Mouse (Mus musculus): ENCODE measurements around the gene AY358078.
A peak's percentile ranks its signal among the peaks of the same experiment; 100 is the strongest.
"Not testable (repeated sequence)": the region's sequence is repeated elsewhere in the genome, so short reads cannot be mapped to it uniquely, and the experiment has no call there.

AY358078 gene

GRCm38 (mm10) chr14:51799746-51800145 lies at the start of gene AY358078:
Gene AY358078 (plus strand): TSS chr14:51800046.
- DNase-seq (ENCODE audit: low spot score in 2 of 2): no peak

GRCm38 (mm10) chr14:51755944-51756343 lies 43.9 kb upstream of the AY358078 start:
- no peak for DNase-seq (ENCODE audit: low spot score in 2 of 2)

DNA sequence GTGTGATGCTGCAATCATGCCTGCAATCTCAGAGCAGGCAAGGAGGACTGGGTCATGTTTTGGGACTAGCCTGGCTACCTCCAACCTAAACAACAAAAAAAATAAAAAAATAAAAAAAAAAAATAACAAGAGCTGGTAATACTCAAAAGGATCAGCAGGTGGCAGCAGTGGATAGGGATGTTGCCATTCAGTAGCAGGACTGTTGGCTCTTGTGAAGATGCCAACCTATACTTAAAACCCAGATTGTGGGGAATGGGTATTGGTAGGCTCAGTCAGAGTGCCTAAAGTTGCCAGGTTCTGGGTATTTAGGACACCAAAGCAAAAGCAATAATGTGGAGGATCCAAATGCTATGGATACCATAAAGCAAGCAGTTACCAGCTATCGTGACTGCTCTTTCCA lies 28.5 kb upstream of the AY358078 start:
- DNase-seq (ENCODE audit: low spot score in 2 of 2): not testable (repeated sequence)

- no peak for DNase-seq (ENCODE audit: low spot score in 2 of 2)
Measured at GRCm38 (mm10) chr14:51773490-51773889, 26.4 kb upstream of the AY358078 start, which contains the start of gene Ang4. Gene Ang4 (minus strand): TSS chr14:51773590.

DNA sequence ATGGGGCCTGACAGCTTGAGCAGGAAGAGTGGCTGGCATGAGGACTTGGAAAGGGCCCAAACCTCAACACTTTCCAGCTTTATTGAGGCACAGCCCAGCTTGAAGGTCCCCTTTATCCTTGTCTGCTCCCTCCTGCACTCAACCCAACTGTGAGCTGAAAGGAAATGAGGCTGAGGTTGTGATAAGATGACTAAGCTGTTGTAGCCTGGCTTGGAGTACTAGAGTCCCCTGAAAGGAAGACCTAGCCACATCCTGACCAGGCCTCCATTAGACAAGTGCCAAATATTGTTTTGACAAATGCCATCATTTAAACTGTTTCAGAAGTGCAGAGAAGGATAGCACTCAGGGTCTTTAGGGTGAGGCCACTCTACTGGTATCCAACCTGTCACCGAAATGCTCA lies 22.1 kb upstream of the AY358078 start:
- no peak for DNase-seq (ENCODE audit: low spot score in 2 of 2)

GRCm38 (mm10) chr14:51778865-51779481 lies 20.9 kb upstream of the AY358078 start:
- no peak for DNase-seq (ENCODE audit: low spot score in 2 of 2)

- DNase-seq (ENCODE audit: low spot score in 2 of 2): no peak
Measured at GRCm38 (mm10) chr14:51786335-51786734, 13.5 kb upstream of the AY358078 start.

GRCm38 (mm10) chr14:51787061-51787460 lies 12.8 kb upstream of the AY358078 start:
- DNase-seq (ENCODE audit: low spot score in 2 of 2): no peak

DNA sequence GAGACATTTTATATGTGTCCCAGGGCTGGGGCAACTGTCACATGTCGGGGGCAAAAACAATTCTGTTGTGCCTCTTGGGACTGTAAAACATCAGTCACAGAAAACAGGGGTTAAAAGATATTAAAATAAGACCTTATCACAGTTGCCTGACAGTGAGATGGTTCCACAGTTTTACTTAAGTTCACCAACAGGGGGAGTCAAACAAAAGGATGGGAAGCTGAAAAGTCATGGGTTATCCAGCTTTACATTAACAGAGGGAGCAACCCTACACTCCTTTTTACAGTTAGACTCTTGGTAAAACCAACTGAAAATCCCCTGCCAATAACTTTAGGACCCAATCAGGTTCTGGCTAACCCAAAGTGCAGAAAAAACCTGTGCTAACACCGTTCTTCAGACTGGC lies 10.7 kb upstream of the AY358078 start:
- DNase-seq (ENCODE audit: low spot score in 2 of 2): no peak

DNA sequence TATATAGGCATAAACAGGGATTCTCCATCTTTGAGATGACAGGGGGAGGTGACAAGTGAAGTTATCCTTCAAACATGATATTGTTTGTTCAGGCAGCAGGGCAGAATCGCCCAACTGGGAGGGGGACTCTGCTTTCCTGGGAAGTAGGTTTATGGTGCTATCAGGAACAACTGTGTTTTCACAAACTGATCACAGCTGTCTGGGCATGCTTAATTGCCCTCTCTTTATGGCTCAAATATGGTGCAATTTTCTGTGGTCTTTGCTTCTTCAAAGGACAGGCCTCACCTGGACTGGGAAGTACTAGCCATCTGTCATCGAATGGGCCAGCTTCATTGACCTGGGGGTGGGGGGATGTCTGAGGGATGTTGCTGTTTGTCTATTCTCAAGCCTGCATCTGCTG lies 5.7 kb upstream of the AY358078 start:
- DNase-seq (ENCODE audit: low spot score in 2 of 2): no peak

- DNase-seq (ENCODE audit: low spot score in 2 of 2): no peak
Measured at GRCm38 (mm10) chr14:51826625-51827024, 26.8 kb downstream of the AY358078 start.

- peak in 1 of 2 experiments; percentile 18 for DNase-seq (ENCODE audit: low spot score in 2 of 2)
Measured at GRCm38 (mm10) chr14:51827842-51828241, 28.0 kb downstream of the AY358078 start.

DNA sequence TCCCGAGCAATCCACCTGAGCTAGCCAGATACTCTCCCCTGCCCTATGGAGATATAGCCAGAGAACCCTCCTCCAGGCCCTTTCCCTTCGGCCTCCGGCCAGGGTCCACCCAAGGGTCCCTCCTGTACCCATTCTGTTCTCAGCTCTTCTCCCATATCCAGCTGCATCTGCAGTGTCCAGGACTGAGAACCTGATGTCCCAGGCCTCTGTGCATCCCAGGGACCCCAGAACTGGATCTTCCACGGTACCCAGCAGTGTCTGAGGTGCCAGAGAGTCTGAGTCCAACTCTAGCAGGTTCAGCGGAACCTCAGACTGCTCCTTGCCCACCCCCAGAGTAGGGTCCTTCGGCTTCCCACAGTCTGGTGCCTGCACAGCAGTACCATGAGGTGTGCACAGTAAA lies 29.3 kb downstream of the AY358078 start:
- no peak for DNase-seq (ENCODE audit: low spot score in 2 of 2)

DNA sequence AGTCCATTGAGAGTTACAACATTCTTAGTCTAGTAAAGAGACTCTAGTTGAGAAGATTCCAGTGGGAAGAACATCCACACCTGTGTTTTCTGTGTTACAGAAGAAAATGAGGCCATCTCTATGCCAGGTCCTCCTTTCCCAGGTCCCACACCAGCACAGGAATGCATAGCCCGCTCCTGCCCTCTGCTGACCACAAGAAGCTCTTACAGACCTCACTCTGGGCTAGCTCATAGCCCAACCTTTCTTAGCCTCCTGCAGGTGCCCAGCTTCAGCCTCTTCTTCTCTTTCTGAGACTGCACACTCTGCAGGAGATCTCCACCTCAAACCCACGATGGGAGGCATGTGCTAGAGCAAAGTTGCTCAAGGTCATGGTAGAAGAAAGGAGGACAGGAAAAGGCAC lies 38.6 kb downstream of the AY358078 start:
- not testable (repeated sequence) for DNase-seq (ENCODE audit: low spot score in 2 of 2)

- DNase-seq (ENCODE audit: low spot score in 2 of 2): no peak
Measured at GRCm38 (mm10) chr14:51842250-51842649, 42.4 kb downstream of the AY358078 start.

DNA sequence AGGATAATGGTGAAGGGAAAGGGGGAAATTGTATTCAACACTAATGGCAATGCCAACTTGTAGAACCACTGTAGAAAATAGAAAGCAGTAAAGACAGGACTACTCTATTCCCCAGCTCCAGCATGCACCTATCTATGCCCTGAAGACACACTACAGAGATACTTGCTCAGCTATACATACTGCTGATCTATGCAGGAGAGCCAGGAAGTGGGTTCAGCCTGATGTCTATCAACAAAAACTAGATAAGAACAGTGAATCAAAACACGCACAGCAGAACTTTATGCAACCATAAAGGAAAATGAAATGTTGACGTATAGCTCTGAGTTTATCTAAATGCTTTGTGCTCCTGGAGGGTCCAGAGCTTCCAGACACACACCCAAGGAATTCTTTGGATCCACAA lies 42.9 kb downstream of the AY358078 start:
- DNase-seq (ENCODE audit: low spot score in 2 of 2): no peak

DNA sequence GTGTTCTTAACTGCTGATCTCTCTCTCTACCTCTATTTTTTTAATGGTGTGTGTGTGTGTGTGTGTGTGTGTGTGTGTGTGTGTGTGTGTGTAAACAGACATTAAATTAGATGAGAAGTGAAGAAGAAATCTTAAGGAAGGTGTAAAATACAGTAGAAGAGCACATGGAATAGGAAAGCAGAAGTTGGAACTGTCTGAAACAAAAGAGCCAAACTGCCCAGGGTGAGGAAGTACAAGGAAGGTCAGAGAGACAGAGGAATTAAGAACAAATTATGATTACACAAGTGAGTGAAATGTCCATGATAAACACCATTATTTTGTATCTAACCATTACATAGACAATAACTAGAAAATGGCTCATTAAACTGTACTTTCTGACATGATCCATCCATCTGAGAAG lies 44.0 kb downstream of the AY358078 start:
- no peak for DNase-seq (ENCODE audit: low spot score in 2 of 2)

GRCm38 (mm10) chr14:51846566-51846965 lies 46.7 kb downstream of the AY358078 start:
- DNase-seq (ENCODE audit: low spot score in 2 of 2): no peak

DNA sequence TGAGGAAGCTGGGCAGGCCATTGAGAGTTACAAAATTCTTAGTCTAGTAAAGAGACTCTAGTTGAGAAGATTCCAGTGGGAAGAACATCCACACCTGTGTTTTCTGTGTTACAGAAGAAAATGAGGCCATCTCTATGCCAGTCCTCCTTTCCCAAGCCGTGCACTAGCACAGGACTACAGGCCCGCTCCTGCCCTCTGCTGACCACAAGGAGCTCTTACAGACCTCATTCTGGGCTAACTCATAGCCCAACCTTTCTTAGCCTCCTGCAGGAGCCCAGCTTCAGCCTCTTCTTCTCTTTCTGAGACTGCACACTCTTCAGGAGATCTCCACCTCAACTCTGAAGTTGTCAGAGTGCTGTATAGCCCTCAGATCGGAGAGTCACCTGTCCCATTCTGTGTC lies 51.2 kb downstream of the AY358078 start:
- DNase-seq (ENCODE audit: low spot score in 2 of 2): not testable (repeated sequence)

DNA sequence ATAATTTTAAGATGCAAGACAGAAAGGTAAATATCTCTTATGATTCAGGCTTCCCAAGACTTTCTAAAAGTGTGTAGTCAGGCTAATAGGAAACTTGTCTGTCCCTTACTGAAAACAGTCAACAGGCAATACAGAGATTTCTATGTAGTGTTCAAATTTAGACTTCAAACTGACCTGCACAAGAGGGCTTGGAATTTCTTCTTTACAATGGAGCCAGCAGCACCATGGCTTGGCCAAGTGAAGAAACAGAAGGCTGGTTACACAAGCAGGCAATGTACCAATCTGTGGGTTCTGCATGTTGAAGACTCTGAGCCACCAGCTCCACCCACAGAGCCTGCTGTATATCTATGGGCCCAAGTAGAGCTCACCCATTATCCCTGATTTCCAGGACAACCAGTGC lies 53.6 kb downstream of the AY358078 start, which contains the start of gene Ear6:
Gene Ear6, plus strand, starts transcription at position 301 of the 400 bp plus-strand sequence.
- no peak for DNase-seq (ENCODE audit: low spot score in 2 of 2)

DNA sequence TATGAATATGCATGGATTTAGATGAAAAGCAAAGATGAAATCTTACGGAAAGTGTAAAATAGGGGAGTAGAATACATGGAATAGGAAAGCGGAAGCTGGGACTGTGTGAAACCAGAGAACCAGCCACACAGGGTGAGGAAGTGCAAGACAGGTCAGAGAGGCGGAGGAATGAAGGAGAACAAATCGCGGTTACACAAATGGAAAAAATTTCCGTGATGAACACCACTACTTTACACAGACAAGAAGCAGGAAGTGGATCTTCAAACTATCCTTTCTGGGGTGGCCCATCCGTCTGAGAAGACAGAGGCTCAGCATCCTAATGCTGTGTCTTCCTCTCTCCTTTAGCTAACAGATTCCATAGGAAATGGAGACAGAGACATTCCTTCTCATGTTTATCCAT lies 55.4 kb downstream of the AY358078 start:
- not testable (repeated sequence) for DNase-seq (ENCODE audit: low spot score in 2 of 2)

DNA sequence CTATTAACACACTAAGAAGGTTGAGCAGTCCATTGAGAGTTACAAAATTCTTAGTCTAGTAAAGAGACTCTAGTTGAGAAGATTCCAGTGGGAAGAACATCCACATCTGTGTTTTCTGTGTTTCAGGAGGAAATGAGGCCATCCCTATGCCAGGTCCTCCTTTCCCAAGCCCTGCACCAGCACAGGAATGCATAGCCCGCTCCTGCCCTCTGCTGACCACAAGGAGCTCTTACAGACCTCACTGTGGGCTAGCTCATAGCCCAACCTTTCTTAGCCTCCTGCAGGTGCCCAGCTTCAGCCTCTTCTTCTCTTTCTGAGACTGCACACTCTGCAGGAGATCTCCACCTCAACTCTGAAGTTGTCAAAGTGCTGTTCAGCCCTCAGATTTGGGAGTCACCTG lies 63.8 kb downstream of the AY358078 start:
- not testable (repeated sequence) for DNase-seq (ENCODE audit: low spot score in 2 of 2)

- DNase-seq (ENCODE audit: low spot score in 2 of 2): no peak
Measured at GRCm38 (mm10) chr14:51870756-51871155, 70.9 kb downstream of the AY358078 start.

DNA sequence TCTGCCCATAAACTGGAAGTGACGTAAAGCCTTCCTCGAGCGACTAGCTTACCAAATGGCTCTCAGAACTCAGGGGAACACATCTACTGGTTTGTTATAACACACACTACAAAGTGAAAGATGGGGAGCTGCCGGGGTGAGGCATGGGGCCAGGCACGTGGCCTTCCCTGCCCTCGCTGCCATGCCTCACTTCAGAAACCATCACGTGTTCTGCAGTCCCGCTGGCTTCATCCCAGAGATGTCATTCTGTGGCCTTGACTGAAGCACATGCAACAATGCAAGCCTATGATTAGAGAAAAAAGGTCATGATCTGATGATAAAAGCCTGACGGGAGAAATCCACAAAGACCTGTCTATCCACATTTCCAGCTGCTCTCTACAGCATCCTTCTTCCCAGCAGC lies 71.9 kb downstream of the AY358078 start:
- DNase-seq (ENCODE audit: low spot score in 2 of 2): no peak
